Mouse (Mus musculus) liver, embryonic 11.5 days (tissue): ENCODE measurements around the gene Gm49373. TPM values are rescaled to one million over a fixed set of nuclear protein-coding genes. Genes with fewer than 3 reads are reported as not detected.
A peak's percentile ranks its signal among the peaks of the same experiment; 100 is the strongest.

ENCODE experiments used
- ATAC-seq: fragments of 200-750 bp; cut with Nextera tagmentation; replicated peaks from 2 replicates; pipeline ENCODE4 v1.8.0; 2017; ENCODE audit warnings: moderate number of reproducible peaks, mild to moderate bottlenecking, moderate TSS enrichment, moderate library complexity; ENCODE audit not compliant: low FRiP score
- DNase-seq: peaks from one replicate; pipeline ENCODE4 v3.0.0-alpha.2; 2017; ENCODE audit warnings: low spot score
- H3K27ac ChIP-seq: fragments of 300-500 bp; sonication (generic); 2 replicates; pipeline ENCODE4 v1.5.1; 2014; ENCODE audit warnings: mild to moderate bottlenecking, low read depth, low read length, control low read depth
- H3K27me3 ChIP-seq: fragments of 300-500 bp; sonication (generic); replicated peaks from 2 replicates; pipeline ENCODE4 v1.6.1; 2014; ENCODE audit warnings: low read length, mixed read lengths; ENCODE audit not compliant: control insufficient read depth, insufficient read depth
- H3K36me3 ChIP-seq: fragments of 300-500 bp; sonication (generic); 2 replicates; pipeline ENCODE4 v1.6.1; 2014; ENCODE audit warnings: mild to moderate bottlenecking, low read length, moderate library complexity, mixed read lengths; ENCODE audit not compliant: control insufficient read depth, insufficient read depth
- H3K4me1 ChIP-seq: fragments of 300-500 bp; sonication (generic); replicated peaks from 2 replicates; pipeline ENCODE4 v1.6.1; 2014; ENCODE audit warnings: low read length, mixed read lengths; ENCODE audit not compliant: control insufficient read depth, insufficient read depth
- H3K4me2 ChIP-seq: fragments of 300-500 bp; sonication (generic); 2 replicates; pipeline ENCODE4 v1.6.1; 2014; ENCODE audit warnings: mild to moderate bottlenecking, control low read depth, moderate library complexity
- H3K4me3 ChIP-seq: fragments of 300-500 bp; sonication (generic); 2 replicates; pipeline ENCODE4 v1.5.1; 2014; ENCODE audit warnings: low read depth, low read length, control low read depth
- H3K9ac ChIP-seq: fragments of 300-500 bp; sonication (generic); 2 replicates; pipeline ENCODE4 v1.6.1; 2014; ENCODE audit warnings: low read depth, low read length, control low read depth
- H3K9me3 ChIP-seq: fragments of 300-500 bp; sonication (generic); 2 replicates; pipeline ENCODE4 v1.6.1; 2016; ENCODE audit warnings: low read length, inconsistent platforms, mixed read lengths; ENCODE audit not compliant: control insufficient read depth
- WGBS: fragments of 180-500 bp; shearing (Covaris S2); extraction: QIAGEN DNeasy Blood & Tissue Kit; methylation state at CpG from one replicate; pipeline ENCODE4 v1.1.7; 2014; 5-methylcytosine and 5-hydroxymethylcytosine counted together
- polyA plus RNA-seq: library from polyadenylated mRNA; unstranded; fragments of >200 nt; fragmentation: Nextera tagmentation; extraction: Ambion mirVana; gene quantifications from 2 replicates; pipeline ENCODE4 v1.2.1, GENCODE M21; 2014

Gm49373 gene
- polyA plus RNA-seq, 1 experiment from 2014 or later: 1.4 TPM

GRCm38 (mm10) chr9:21034481-21035085 lies 38.3 kb downstream of the Gm49373 start:
- Histone ChIP-seq H3K27me3 (peaks cover 76% of the 10 kb centered on the region), H3K27ac (no peak overlapping the region), H3K4me1 (peaks cover 42% of the 10 kb centered on the region), H3K4me2 (peak overlapping the region; percentile 7), H3K9ac (no peak overlapping the region), H3K4me3 (no peak overlapping the region), H3K9me3 (peaks cover 3% of the 10 kb centered on the region; the same call in 1 of the 2 replicates), H3K36me3 (no peaks in the 10 kb centered on the region)
- ATAC-seq (no peak), DNase-seq (peak; percentile 57)
- 7% methylated on average over 17 of the region's 17 CpGs for WGBS

DNA sequence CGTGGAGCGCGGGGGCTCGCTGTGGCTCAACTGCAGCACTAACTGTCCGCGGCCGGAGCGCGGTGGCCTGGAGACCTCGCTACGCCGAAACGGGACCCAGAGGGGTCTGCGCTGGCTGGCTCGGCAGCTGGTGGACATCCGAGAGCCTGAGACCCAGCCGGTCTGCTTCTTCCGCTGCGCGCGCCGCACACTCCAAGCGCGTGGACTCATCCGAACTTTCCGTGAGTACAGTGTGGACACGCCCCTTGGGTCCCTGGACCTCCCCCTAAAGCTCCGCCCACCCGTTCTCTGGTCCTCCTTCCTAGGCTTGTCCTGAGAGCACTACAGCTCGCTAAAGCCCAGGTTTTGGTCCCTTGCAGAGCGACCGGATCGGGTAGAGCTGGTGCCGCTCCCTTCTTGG lies 39.8 kb downstream of the Gm49373 start:
- ATAC-seq (peak; percentile 56), DNase-seq (peak; percentile 86)
- H3K9ac ChIP-seq: peak overlapping the region; percentile 42
- H3K27me3 ChIP-seq: peaks cover 65% of the 10 kb centered on the region
- H3K4me1 ChIP-seq: peaks cover 48% of the 10 kb centered on the region
- no peaks in the 10 kb centered on the region for H3K36me3 ChIP-seq
- peak overlapping the region; percentile 100 for H3K4me2 ChIP-seq
- H3K4me3 ChIP-seq: peak overlapping the region; percentile 65
- H3K27ac ChIP-seq: no peak overlapping the region
- WGBS: under 1% methylated on average over 34 of the region's 34 CpGs
- no peaks in the 10 kb centered on the region for H3K9me3 ChIP-seq

DNA sequence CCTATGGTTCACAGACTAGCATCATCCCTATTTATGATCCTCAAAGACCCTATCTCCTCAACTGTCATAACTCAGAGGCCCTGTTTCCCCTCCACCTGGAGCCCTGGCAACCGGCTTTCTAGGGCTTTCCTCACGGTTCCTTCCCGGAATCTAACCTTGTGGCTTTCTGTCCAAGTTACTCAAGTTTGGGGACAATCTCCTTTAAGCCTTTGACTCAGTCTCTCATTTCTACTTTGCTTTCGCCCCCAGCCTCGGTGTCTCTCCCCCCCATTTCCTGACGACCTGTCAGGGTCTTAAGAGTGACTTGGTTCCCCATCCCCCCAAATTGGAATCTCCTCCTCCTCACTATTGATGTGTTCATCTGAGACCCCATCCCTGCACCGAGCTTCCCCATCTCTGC lies 40.4 kb downstream of the Gm49373 start:
- ATAC-seq (no peak), DNase-seq (no peak)
- Histone ChIP-seq H3K4me1 (peaks cover 48% of the 10 kb centered on the region), H3K27me3 (peaks cover 59% of the 10 kb centered on the region), H3K27ac (no peak overlapping the region), H3K36me3 (no peaks in the 10 kb centered on the region), H3K4me2 (peak overlapping the region; percentile 100), H3K9me3 (no peaks in the 10 kb centered on the region), H3K9ac (peak overlapping the region; percentile 48; the same call in 1 of the 2 replicates), H3K4me3 (peak overlapping the region; percentile 65)
- WGBS: 4% methylated on average over 7 of the region's 7 CpGs

DNA sequence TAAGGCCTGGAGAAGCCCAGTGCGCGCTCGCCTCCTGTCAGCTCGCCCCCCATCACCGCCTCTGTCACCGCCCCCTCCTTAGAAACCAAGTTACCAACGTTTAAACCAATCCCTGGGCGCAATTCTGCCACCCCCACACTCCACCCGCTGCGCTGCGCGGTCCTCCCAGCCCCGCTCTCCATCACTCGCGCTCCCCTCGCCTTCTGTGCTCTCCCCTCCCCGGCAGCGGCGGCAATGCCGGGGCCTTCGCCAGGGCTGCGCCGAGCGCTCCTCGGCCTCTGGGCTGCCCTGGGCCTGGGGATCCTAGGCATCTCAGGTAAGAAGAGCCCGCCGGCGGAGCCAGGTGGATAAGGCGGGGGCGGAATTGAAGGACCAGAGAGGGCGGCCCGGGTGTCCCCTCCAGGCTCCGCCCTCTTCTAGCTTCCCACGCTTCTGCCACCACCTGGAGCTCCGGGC lies 41.0 kb downstream of the Gm49373 start, which contains the start of gene Icam5:
Gene Icam5 (plus strand): TSS at position 178 of the 456 bp plus-strand sequence.
- under 1% methylated on average over 35 of the region's 35 CpGs for WGBS
- peak within 1 kb of the TSS; percentile 100 for H3K4me2 ChIP-seq
- peaks cover 53% of the 10 kb centered on the region for H3K27me3 ChIP-seq
- H3K9me3 ChIP-seq: no peaks in the 10 kb centered on the region
- peaks cover 45% of the 10 kb centered on the region for H3K4me1 ChIP-seq
- H3K4me3 ChIP-seq: peak within 1 kb of the TSS; percentile 65
- ATAC-seq (no peak), DNase-seq (no peak)
- peak within 1 kb of the TSS; percentile 48 for H3K9ac ChIP-seq
- H3K27ac ChIP-seq: peak within 1 kb of the TSS; percentile 77
- no peaks in the 10 kb centered on the region for H3K36me3 ChIP-seq

GRCm38 (mm10) chr9:21031251-21031895 lies 41.5 kb downstream of the Gm49373 start:
- Histone ChIP-seq H3K27ac (peak overlapping the region; percentile 77), H3K27me3 (peaks cover 48% of the 10 kb centered on the region), H3K36me3 (no peaks in the 10 kb centered on the region), H3K9ac (peak overlapping the region; percentile 48), H3K4me3 (peak overlapping the region; percentile 65), H3K9me3 (no peaks in the 10 kb centered on the region), H3K4me1 (peaks cover 46% of the 10 kb centered on the region), H3K4me2 (peak overlapping the region; percentile 100)
- DNase-seq (no peak), ATAC-seq (peak; percentile 3; the same call in 1 of the 2 replicates)
- WGBS: under 1% methylated on average over 36 of the region's 36 CpGs

DNA sequence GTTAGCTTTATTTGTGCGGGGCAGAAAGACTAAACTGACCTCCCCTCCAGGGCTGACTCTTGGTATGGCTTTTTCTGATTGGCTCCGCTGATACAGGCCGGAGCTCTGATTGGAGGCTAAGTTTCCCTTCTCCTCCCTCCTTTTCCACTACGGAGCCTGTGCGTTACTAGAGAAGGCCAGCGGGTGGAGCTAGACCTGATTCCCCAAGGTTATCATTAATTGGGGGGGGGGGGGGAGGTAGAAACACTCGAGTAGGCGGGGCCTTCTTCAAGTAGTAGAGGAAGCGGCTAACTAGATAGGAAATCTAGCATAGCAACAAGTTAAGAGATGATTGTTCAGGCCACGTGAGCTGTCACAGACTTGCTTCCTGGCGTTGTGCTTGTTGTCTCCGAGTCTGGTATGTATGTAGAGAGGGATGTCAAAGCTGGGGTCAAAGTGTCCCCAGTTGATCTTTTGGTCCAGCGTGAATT lies 42.1 kb downstream of the Gm49373 start:
- no peaks in the 10 kb centered on the region for H3K9me3 ChIP-seq
- WGBS: under 1% methylated on average over 13 of the region's 13 CpGs
- H3K4me2 ChIP-seq: peak overlapping the region; percentile 100
- H3K4me3 ChIP-seq: peak overlapping the region; percentile 65
- peak overlapping the region; percentile 86 for H3K27ac ChIP-seq
- H3K4me1 ChIP-seq: peaks cover 46% of the 10 kb centered on the region
- ATAC-seq: peak; percentile 70
- peaks cover 42% of the 10 kb centered on the region for H3K27me3 ChIP-seq
- peak overlapping the region; percentile 68 for H3K9ac ChIP-seq
- peak; percentile 76 for DNase-seq
- H3K36me3 ChIP-seq: no peaks in the 10 kb centered on the region

- 13% methylated on average over 22 of the region's 22 CpGs for WGBS
- DNase-seq (no peak), ATAC-seq (no peak)
- peak overlapping the region; percentile 65 for H3K4me3 ChIP-seq
- H3K4me1 ChIP-seq: peaks cover 46% of the 10 kb centered on the region
- no peaks in the 10 kb centered on the region for H3K36me3 ChIP-seq
- H3K27ac ChIP-seq: peak overlapping the region; percentile 86
- no peaks in the 10 kb centered on the region for H3K9me3 ChIP-seq
- peaks cover 35% of the 10 kb centered on the region for H3K27me3 ChIP-seq
- peak overlapping the region; percentile 68 for H3K9ac ChIP-seq
- peak overlapping the region; percentile 100 for H3K4me2 ChIP-seq
These were observed 42.8 kb downstream of the Gm49373 start for GRCm38 (mm10) chr9:21030055-21030600.

GRCm38 (mm10) chr9:21029291-21030054 lies 43.4 kb downstream of the Gm49373 start, which contains the start of gene Icam4:
TSS of gene Icam4 (plus strand) at chr9:21029373.
- H3K9me3 ChIP-seq: no peaks in the 10 kb centered on the region
- peak within 1 kb of the TSS; percentile 68 for H3K9ac ChIP-seq
- 2% methylated on average over 37 of the region's 37 CpGs for WGBS
- ATAC-seq: peak; percentile 80
- H3K27ac ChIP-seq: peak within 1 kb of the TSS; percentile 86
- no peaks in the 10 kb centered on the region for H3K36me3 ChIP-seq
- H3K4me2 ChIP-seq: peak within 1 kb of the TSS; percentile 100
- peak; percentile 85 for DNase-seq
- peaks cover 29% of the 10 kb centered on the region for H3K27me3 ChIP-seq
- peak within 1 kb of the TSS; percentile 65 for H3K4me3 ChIP-seq
- peaks cover 43% of the 10 kb centered on the region for H3K4me1 ChIP-seq
